Mouse (Mus musculus) olfactory bulb, adult 2 months (tissue): ENCODE measurements around the gene Prss42. TPM values are rescaled to one million over a fixed set of nuclear protein-coding genes. Genes with fewer than 3 reads are reported as not detected.

Experiments
- H3K27ac ChIP-seq: fragments of 200-500 bp; 2 replicates; pipeline ENCODE4 v1.5.1; 2012; ENCODE audit warnings: low read depth, low read length; ENCODE audit not compliant: insufficient read depth
- H3K4me1 ChIP-seq: fragments of 200-500 bp; 2 replicates; pipeline ENCODE4 v1.6.1; 2012; ENCODE audit warnings: low read length; ENCODE audit not compliant: control insufficient read depth, insufficient read depth
- H3K4me3 ChIP-seq: fragments of 200-500 bp; 2 replicates; pipeline ENCODE4 v1.5.1; 2012; ENCODE audit warnings: mild to moderate bottlenecking, low read depth, low read length, moderate library complexity; ENCODE audit not compliant: insufficient read depth
- CTCF ChIP-seq: fragments of 200-500 bp; IDR thresholded peaks from 2 replicates; pipeline ENCODE4 v1.5.1; 2012; ENCODE audit warnings: low read depth, mild to moderate bottlenecking, low read length, moderate library complexity; ENCODE audit not compliant: insufficient read depth
- POLR2A ChIP-seq: fragments of 200-500 bp; IDR thresholded peaks from 2 replicates; pipeline ENCODE4 v1.6.1; 2012; ENCODE audit warnings: mild to moderate bottlenecking, low read depth, low read length, moderate library complexity; ENCODE audit not compliant: insufficient read depth
- WGBS: fragments of 180-500 bp; shearing (Covaris S2); methylation state at CpG from one replicate; pipeline ENCODE4 v1.1.7; 2018; 5-methylcytosine and 5-hydroxymethylcytosine counted together
- polyA plus RNA-seq: library from polyadenylated mRNA; stranded (reverse); fragments of >200 nt; gene quantifications from 2 replicates; pipeline ENCODE4 v1.2.4, GENCODE M21; 2012; ENCODE audit warnings: low replicate concordance; ENCODE audit not compliant: missing spikeins, insufficient read depth, insufficient read length

Gene Prss42
- polyA plus RNA-seq: not detected in 2 replicates

GRCm38 (mm10) chr9:110797866-110798265 lies at the start of gene Prss42:
Gene Prss42 (plus strand): TSS chr9:110798166.
- no peak within 1 kb of the TSS for H3K4me3 ChIP-seq
- H3K27ac ChIP-seq: no peak within 1 kb of the TSS
- WGBS: 91% methylated on average over 14 of the region's 14 CpGs
- TF ChIP-seq POLR2A (no peak), CTCF (no peak)
- H3K4me1 ChIP-seq: no peaks in the 10 kb centered on the region

GRCm38 (mm10) chr9:110748451-110748850 lies 49.5 kb upstream of the Prss42 start:
- no peak overlapping the region for H3K27ac ChIP-seq
- 82% methylated on average over 2 of the region's 2 CpGs for WGBS
- TF ChIP-seq POLR2A (no peak), CTCF (no peak)
- no peak overlapping the region for H3K4me3 ChIP-seq
- H3K4me1 ChIP-seq: peaks cover 8% of the 10 kb centered on the region

DNA sequence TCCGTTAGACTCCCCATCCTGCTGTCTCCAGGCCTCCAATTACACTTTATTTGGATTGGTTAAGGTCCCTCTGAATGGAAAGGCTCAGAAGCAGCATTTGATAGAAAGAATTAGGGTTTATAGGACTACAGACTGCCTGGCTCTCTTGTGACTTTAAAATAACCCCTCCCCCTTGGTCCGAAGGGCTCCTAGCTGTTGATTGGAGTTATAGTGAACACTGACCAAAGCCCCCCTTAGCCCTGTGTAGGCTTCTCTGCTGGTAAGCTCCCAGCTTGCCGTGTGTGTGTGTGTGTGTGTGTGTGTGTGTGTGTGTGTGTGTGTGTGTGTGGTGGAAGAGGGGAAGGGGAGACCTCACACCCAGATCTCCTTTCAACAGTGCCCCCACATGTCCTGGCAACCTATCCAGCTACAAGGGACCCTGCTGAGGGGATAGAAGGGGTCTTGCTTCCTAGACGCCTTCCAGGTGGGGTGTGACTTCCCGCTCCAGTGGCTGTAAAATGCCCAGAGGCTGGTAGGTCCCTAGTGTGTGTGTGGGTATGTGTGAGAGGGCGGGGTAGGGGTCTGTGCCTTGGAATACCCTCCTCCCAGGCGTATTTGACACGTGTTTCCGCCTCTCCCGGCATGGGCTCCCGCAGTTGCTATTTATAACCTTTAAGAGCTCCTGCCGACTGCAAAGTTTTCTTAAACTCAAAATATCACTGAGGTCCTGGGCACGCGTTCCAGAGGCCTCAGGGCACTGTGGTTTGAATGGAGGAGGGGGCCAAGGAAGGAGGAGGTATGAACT lies 47.4 kb upstream of the Prss42 start:
- TF ChIP-seq POLR2A: no peak
- no peak for TF ChIP-seq CTCF
- H3K4me1 ChIP-seq: peaks cover 6% of the 10 kb centered on the region
- WGBS: 36% methylated on average over 14 of the region's 14 CpGs
- no peak overlapping the region for H3K4me3 ChIP-seq
- H3K27ac ChIP-seq: no peak overlapping the region

- H3K4me1 ChIP-seq: peaks cover 6% of the 10 kb centered on the region
- H3K4me3 ChIP-seq: no peak overlapping the region
- H3K27ac ChIP-seq: no peak overlapping the region
- WGBS: 90% methylated on average over 5 of the region's 5 CpGs
- TF ChIP-seq CTCF (no peak), POLR2A (no peak)
Measured at GRCm38 (mm10) chr9:110751412-110751811, 46.6 kb upstream of the Prss42 start.

DNA sequence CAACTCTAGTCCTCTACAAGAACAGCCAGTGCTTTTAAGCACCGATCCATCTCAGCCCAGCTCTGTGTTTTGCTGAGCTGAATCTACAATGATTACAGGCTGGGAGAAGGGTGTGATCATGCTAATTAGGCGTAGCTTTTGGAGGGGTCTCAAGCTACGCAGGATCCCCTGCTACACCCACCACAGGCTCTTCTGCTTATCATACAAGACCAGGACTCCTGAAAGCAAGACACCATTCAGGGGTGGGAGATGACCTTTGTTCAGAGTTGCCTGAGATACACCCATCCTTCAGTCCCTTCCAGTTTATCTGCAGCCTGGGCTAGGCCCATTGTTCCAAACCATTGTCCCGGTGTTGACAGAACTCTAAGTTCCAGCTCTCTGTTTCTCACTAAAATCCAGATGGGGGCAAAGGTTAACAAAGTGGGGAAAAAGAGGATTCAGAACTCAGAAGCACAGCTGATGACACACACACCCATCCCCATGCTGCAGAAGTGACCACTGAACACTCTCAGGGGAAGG lies 45.0 kb upstream of the Prss42 start:
- TF ChIP-seq POLR2A (no peak), CTCF (no peak)
- Histone ChIP-seq H3K4me3 (no peak overlapping the region), H3K27ac (no peak overlapping the region), H3K4me1 (peaks cover 6% of the 10 kb centered on the region)
- WGBS: 80% methylated on average over 4 of the region's 4 CpGs

DNA sequence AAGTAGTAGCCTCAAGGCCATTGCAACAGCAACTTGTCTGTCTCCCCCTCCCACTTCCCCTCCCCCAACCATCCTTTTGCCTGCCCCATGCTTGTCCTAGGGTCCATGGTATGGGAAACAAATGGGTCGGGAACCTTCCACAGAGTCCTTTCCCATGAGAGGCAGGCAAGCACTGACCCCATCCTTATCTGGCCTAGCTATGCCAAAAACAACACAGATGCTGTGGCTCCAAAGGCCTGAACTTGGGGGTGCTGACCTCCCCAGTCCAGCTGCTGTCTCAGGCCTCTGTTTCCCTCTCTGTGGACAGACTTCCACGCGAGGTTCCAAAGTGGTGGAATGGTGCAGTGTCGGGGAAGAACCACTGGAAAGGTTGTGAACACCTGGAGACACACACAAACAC lies 44.2 kb upstream of the Prss42 start:
- TF ChIP-seq CTCF (no peak), POLR2A (no peak)
- H3K4me1 ChIP-seq: peaks cover 10% of the 10 kb centered on the region
- H3K27ac ChIP-seq: no peak overlapping the region
- 97% methylated on average over 4 of the region's 4 CpGs for WGBS
- H3K4me3 ChIP-seq: no peak overlapping the region

DNA sequence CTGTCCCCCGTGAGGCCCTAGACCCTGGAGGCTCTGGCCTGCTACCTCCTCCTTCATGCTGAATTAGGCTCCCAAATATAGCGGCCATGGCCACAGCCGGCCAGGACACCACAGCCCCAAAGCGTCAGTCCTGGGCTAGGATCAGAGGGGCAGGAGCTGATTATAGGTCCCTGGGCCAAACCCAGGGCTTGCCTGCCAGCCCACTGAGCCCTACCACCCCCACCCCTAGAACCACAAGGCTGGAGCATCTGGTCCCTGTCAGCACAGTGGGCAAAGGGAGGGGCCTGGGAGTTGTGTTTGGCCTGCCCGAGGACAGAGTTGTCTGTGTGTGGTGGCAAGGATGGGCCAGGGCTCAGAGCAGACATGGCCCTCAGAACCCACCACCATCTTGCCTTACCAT lies 40.1 kb upstream of the Prss42 start:
- 88% methylated on average over 5 of the region's 5 CpGs for WGBS
- peaks cover 5% of the 10 kb centered on the region; the same call in 1 of the 2 replicates for H3K4me1 ChIP-seq
- TF ChIP-seq POLR2A (no peak), CTCF (no peak)
- H3K4me3 ChIP-seq: no peak overlapping the region
- no peak overlapping the region for H3K27ac ChIP-seq

GRCm38 (mm10) chr9:110758605-110759004 lies 39.4 kb upstream of the Prss42 start:
- TF ChIP-seq POLR2A (no peak), CTCF (no peak)
- 50% methylated on average over 8 of the region's 8 CpGs for WGBS
- Histone ChIP-seq H3K27ac (no peak overlapping the region), H3K4me1 (peaks cover 5% of the 10 kb centered on the region; the same call in 1 of the 2 replicates), H3K4me3 (no peak overlapping the region)

DNA sequence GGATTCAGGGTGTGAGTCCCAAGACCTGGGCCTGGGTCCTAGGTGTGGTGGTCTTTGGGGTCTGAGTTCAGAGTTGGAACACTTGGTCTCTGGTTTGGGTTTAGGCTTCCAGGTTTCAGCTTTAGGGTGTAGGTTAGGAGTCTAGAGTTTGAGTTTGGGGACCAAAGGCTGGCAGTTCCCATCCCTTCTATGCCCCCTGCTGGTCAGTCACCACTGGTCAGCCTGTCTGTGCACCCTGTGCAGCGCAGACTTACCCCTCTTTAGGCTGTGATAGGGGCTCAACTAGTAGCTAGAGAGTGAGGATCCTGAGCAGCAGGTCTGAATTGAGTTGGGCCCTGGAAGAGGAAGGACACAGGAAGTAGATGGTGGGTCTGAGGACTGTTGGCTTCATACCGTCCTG lies 38.7 kb upstream of the Prss42 start:
- Histone ChIP-seq H3K4me3 (no peak overlapping the region), H3K27ac (no peak overlapping the region), H3K4me1 (peaks cover 5% of the 10 kb centered on the region; the same call in 1 of the 2 replicates)
- WGBS: 78% methylated on average over 2 of the region's 2 CpGs
- TF ChIP-seq CTCF (no peak), POLR2A (no peak)

- WGBS: 92% methylated on average over 8 of the region's 8 CpGs
- Histone ChIP-seq H3K4me1 (peaks cover 5% of the 10 kb centered on the region; the same call in 1 of the 2 replicates), H3K27ac (no peak overlapping the region), H3K4me3 (no peak overlapping the region)
- TF ChIP-seq CTCF: no peak
- TF ChIP-seq POLR2A: no peak
Measured at GRCm38 (mm10) chr9:110760886-110761285, 37.1 kb upstream of the Prss42 start.
